Mouse (Mus musculus): Measurements from ENCODE around the gene Sln. TPM values are rescaled to one million over a fixed set of nuclear protein-coding genes. Genes with fewer than 3 reads are reported as not detected.

Gene Sln
- polyA plus RNA-seq, 1 experiment from 2014 or later, result not detected

DNA sequence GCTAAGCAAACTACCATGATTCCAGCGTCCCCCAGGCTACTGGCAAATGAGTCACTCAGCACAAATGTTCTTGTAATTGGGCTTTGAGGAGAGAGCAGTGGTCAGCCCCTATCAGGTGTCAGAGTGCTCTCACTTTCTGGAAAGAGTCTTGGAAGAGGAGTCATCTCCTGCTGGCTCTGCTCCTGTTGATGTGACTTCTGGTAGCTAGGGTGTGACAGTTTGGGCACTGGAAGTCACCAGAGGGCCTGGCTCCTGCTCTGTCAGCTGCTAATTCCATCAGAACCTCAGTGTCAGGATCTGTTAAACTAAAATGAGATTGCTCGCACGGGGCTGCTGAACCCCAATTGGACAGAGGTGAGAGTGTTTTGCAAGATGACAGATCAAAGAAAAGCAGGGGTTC, 14.9 kb upstream of the Sln start:
- DNase-seq (ENCODE audit: low spot score) (no peak), ATAC-seq (replicated peaks; ENCODE audit: low FRiP score, low TSS enrichment, low read depth) (no peak)
- Histone ChIP-seq H3K27ac (ENCODE audit: low read depth) (no peak overlapping the region), H3K4me2 (ENCODE audit: low read length) (no peak overlapping the region), H3K27me3 (replicated peaks; ENCODE audit: control insufficient read depth, insufficient read depth, low read length) (no peaks in the 10 kb centered on the region), H3K36me3 (ENCODE audit: control insufficient read depth, insufficient read depth, low read length) (no peaks in the 10 kb centered on the region), H3K4me3 (ENCODE audit: low read depth, low read length) (no peak overlapping the region), H3K4me1 (replicated peaks; ENCODE audit: control insufficient read depth, insufficient read depth, low read length) (no peaks in the 10 kb centered on the region), H3K9ac (ENCODE audit: low read length) (no peak overlapping the region), H3K9me3 (ENCODE audit: control insufficient read depth, low read length) (no peaks in the 10 kb centered on the region)
- 59% methylated on average over 3 of the region's 3 CpGs for WGBS

DNA sequence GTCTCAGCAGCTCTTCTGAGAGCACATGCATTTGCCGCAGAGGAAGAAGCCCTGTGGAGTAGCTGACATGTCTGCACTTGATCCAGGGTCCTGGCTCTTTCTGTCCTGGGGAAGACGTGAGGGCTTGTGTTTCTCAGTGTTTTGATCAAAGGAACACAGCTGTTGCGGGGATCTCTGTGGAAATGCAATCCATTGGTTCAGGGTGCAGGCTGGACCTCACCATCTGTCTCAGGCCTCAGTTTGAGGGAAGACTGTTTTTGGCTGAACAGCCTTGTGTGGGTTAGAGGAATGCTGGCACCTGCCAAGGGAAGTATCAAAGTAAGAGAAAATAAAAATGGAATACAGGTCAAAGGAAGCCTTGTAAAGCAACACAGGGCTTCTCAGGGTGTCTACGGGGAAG, 14.0 kb upstream of the Sln start:
- no peak overlapping the region for H3K27ac ChIP-seq (ENCODE audit: low read depth)
- no peak overlapping the region for H3K4me3 ChIP-seq (ENCODE audit: low read depth, low read length)
- ATAC-seq (replicated peaks; ENCODE audit: low FRiP score, low TSS enrichment, low read depth), result no peak
- no peak for DNase-seq (ENCODE audit: low spot score)
- no peak overlapping the region for H3K4me2 ChIP-seq (ENCODE audit: low read length)
- 59% methylated on average over 4 of the region's 4 CpGs for WGBS
- H3K4me1 ChIP-seq (replicated peaks; ENCODE audit: control insufficient read depth, insufficient read depth, low read length), result no peaks in the 10 kb centered on the region
- H3K27me3 ChIP-seq (replicated peaks; ENCODE audit: control insufficient read depth, insufficient read depth, low read length), result no peaks in the 10 kb centered on the region
- no peaks in the 10 kb centered on the region for H3K36me3 ChIP-seq (ENCODE audit: control insufficient read depth, insufficient read depth, low read length)
- no peak overlapping the region for H3K9ac ChIP-seq (ENCODE audit: low read length)
- no peaks in the 10 kb centered on the region for H3K9me3 ChIP-seq (ENCODE audit: control insufficient read depth, low read length)

DNA sequence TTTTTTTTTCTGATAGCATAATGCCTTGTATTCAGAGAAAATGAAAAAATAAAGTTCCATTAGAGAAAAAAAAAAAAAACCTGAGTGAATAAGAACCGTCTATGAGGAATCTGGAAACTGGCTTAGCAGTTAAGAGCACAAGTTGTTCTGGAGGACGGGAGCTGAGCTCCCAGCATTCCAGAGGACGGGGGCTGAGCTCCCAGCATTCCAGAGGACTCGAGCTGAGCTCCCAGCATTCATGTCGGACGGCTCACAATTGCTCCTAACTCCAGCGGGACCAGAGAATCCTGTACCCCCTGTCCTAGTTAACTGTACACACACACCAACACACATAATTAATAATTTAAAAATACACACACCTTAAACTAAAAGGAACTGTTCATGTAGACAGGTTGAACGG, 11.1 kb upstream of the Sln start:
- WGBS, result 63% methylated on average over 8 of the region's 8 CpGs
- no peak overlapping the region for H3K27ac ChIP-seq (ENCODE audit: low read depth)

DNA sequence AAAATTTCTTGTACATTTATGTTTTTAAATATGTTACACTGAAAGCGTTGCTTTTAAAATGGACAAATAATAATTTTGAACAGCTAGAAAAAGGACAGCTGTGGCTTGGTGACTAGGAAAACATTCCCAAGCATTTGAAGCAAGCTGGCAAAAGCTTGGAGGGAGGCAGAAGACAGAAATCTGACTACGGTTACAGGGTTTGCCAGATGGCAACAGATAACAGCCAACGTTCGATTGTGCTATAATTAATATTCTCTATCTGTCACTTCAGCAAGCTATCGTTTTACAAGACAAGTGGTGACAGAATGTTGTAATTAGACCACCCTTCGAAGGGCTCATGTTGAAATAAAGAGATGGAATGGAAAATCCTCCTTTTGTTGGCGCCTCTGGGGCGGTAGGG, 1.4 kb upstream of the Sln start:
- Histone ChIP-seq H3K9me3 (ENCODE audit: control insufficient read depth, low read length) (no peaks in the 10 kb centered on the region), H3K27me3 (replicated peaks; ENCODE audit: control insufficient read depth, insufficient read depth, low read length) (no peaks in the 10 kb centered on the region), H3K36me3 (ENCODE audit: control insufficient read depth, insufficient read depth, low read length) (no peaks in the 10 kb centered on the region), H3K4me1 (replicated peaks; ENCODE audit: control insufficient read depth, insufficient read depth, low read length) (no peaks in the 10 kb centered on the region), H3K4me2 (ENCODE audit: low read length) (no peak overlapping the region), H3K27ac (ENCODE audit: low read depth) (no peak overlapping the region), H3K4me3 (ENCODE audit: low read depth, low read length) (no peak overlapping the region), H3K9ac (ENCODE audit: low read length) (no peak overlapping the region)
- 76% methylated on average over 8 of the region's 8 CpGs for WGBS
- DNase-seq (ENCODE audit: low spot score) (no peak), ATAC-seq (replicated peaks; ENCODE audit: low FRiP score, low TSS enrichment, low read depth) (no peak)

More for the DNA sequence above, 11.1 kb upstream of the Sln start:
- DNase-seq (ENCODE audit: low spot score) (no peak), ATAC-seq (replicated peaks; ENCODE audit: low FRiP score, low TSS enrichment, low read depth) (no peak)
- H3K4me3 ChIP-seq (ENCODE audit: low read depth, low read length), result no peak overlapping the region
- no peaks in the 10 kb centered on the region for H3K27me3 ChIP-seq (replicated peaks; ENCODE audit: control insufficient read depth, insufficient read depth, low read length)
- H3K9me3 ChIP-seq (ENCODE audit: control insufficient read depth, low read length), result no peaks in the 10 kb centered on the region
- no peaks in the 10 kb centered on the region for H3K4me1 ChIP-seq (replicated peaks; ENCODE audit: control insufficient read depth, insufficient read depth, low read length)
- H3K4me2 ChIP-seq (ENCODE audit: low read length), result no peak overlapping the region
- no peaks in the 10 kb centered on the region for H3K36me3 ChIP-seq (ENCODE audit: control insufficient read depth, insufficient read depth, low read length)
- no peak overlapping the region for H3K9ac ChIP-seq (ENCODE audit: low read length)

DNA sequence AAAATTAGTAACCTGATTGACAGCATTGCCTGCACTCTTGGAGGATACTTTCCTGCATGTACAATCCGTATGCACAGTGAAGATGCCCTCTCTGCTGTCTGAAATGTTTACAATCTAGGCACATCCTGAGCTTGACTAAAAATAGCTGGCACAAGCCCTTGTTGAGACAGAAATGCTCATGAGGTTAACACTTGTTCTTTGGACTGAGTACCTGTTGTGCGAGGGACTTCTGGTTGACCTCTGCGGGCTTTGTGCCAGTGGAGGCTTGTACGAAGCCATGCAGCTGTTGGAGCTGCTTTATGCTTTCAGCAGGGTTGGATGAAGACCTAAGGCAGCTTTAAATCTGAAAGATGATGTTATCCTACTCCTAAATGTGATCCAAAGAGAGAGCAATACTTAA, 2.2 kb downstream of the Sln start:
- no peaks in the 10 kb centered on the region for H3K4me1 ChIP-seq (replicated peaks; ENCODE audit: control insufficient read depth, insufficient read depth, low read length)
- H3K4me2 ChIP-seq (ENCODE audit: low read length), result no peak overlapping the region
- ATAC-seq (replicated peaks; ENCODE audit: low FRiP score, low TSS enrichment, low read depth) (no peak), DNase-seq (ENCODE audit: low spot score) (no peak)
- 72% methylated on average over 4 of the region's 4 CpGs for WGBS
- no peaks in the 10 kb centered on the region for H3K36me3 ChIP-seq (ENCODE audit: control insufficient read depth, insufficient read depth, low read length)
- no peak overlapping the region for H3K4me3 ChIP-seq (ENCODE audit: low read depth, low read length)
- no peaks in the 10 kb centered on the region for H3K27me3 ChIP-seq (replicated peaks; ENCODE audit: control insufficient read depth, insufficient read depth, low read length)
- no peaks in the 10 kb centered on the region for H3K9me3 ChIP-seq (ENCODE audit: control insufficient read depth, low read length)
- no peak overlapping the region for H3K27ac ChIP-seq (ENCODE audit: low read depth)
- no peak overlapping the region for H3K9ac ChIP-seq (ENCODE audit: low read length)

DNA sequence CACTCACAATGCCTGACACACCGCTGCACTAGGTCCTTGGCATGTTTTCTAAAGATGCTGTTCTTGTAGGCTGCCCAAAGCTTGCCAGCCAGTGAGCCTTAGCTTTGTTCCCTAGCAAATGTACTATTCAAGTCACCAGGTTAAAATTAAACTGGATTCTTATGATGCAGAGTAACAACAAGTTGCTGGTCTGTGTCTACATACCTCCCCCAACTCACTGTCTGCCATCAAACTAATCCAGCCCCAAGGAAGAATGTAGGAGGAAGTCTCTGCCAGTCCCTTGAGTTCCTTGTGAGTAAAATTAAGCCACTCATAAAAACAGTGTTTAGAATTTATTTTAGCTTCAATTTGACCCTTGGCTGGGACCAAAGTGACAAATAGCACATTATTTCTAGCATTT, 3.7 kb downstream of the Sln start:
- Histone ChIP-seq H3K4me2 (ENCODE audit: low read length) (no peak overlapping the region), H3K9me3 (ENCODE audit: control insufficient read depth, low read length) (no peaks in the 10 kb centered on the region), H3K27ac (ENCODE audit: low read depth) (no peak overlapping the region), H3K36me3 (ENCODE audit: control insufficient read depth, insufficient read depth, low read length) (no peaks in the 10 kb centered on the region), H3K4me3 (ENCODE audit: low read depth, low read length) (no peak overlapping the region), H3K4me1 (replicated peaks; ENCODE audit: control insufficient read depth, insufficient read depth, low read length) (no peaks in the 10 kb centered on the region), H3K27me3 (replicated peaks; ENCODE audit: control insufficient read depth, insufficient read depth, low read length) (no peaks in the 10 kb centered on the region), H3K9ac (ENCODE audit: low read length) (no peak overlapping the region)
- 79% methylated on average over 1 of the region's 1 CpGs for WGBS
- DNase-seq (ENCODE audit: low spot score), result no peak
- no peak for ATAC-seq (replicated peaks; ENCODE audit: low FRiP score, low TSS enrichment, low read depth)

DNA sequence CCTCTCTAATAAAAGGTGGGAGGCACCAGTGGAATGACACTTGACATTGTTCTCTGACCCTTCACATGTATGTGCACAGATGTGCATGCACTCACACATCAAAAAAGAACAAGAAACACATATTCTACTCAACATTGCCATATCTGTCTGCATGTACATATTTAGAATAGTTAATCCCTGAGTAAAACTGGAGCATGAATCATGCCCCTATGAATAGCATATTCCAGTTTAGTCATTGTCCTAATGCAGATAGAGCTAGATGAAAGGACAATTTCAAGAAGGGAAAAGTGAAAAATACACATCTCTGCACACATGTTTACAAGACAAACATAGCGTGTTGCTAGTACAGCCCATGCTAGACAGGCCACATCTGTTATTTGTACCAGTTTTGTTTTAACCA, 4.6 kb downstream of the Sln start:
- Histone ChIP-seq H3K4me1 (replicated peaks; ENCODE audit: control insufficient read depth, insufficient read depth, low read length) (no peaks in the 10 kb centered on the region), H3K9me3 (ENCODE audit: control insufficient read depth, low read length) (no peaks in the 10 kb centered on the region), H3K27me3 (replicated peaks; ENCODE audit: control insufficient read depth, insufficient read depth, low read length) (no peaks in the 10 kb centered on the region), H3K36me3 (ENCODE audit: control insufficient read depth, insufficient read depth, low read length) (no peaks in the 10 kb centered on the region), H3K27ac (ENCODE audit: low read depth) (no peak overlapping the region), H3K4me2 (ENCODE audit: low read length) (no peak overlapping the region), H3K9ac (ENCODE audit: low read length) (no peak overlapping the region), H3K4me3 (ENCODE audit: low read depth, low read length) (no peak overlapping the region)
- no peak for DNase-seq (ENCODE audit: low spot score)
- WGBS, result 84% methylated on average over 1 of the region's 1 CpGs
- ATAC-seq (replicated peaks; ENCODE audit: low FRiP score, low TSS enrichment, low read depth), result no peak

DNA sequence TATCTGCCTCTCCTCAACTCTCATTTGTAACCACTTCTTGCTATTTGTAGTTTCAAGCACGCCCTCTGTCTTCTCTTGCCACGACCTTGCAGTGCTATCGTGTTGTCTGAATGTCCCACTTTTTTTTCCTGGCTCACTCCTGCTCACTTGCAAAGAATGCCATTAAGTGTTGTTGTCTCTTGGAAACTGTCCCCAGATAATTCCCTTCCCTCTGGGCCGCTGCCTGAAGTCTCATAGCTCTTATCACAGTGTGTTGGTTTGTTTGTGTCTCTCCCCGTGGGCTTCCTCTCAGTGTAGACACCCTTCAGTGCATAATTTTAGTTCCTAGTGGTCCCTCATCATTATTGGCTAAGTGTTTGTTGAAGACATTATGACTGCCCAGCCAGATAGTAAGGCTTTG, 7.9 kb downstream of the Sln start:
- no peak for ATAC-seq (replicated peaks; ENCODE audit: low FRiP score, low TSS enrichment, low read depth)

DNA sequence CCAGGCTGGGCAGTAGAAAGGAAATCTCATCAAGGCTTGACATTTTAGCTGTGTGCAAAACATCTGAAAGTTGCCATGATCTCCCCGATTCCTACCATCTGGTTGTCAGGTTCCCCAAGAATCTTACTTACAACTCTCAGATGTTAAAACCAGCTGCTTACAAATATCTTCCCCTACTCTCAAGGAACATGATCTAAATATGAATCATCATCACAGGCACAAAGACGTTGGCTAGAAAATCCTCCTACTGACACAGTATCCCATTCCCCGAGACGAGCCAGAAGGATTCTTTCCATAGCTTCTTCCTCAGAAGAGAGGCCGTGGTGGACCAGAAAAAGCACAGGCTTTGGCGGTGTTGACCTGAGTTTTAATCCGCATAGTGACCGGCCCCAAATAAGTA, 23.3 kb downstream of the Sln start:
- Histone ChIP-seq H3K9me3 (ENCODE audit: control insufficient read depth, low read length) (no peaks in the 10 kb centered on the region), H3K27ac (ENCODE audit: low read depth) (no peak overlapping the region), H3K4me1 (replicated peaks; ENCODE audit: control insufficient read depth, insufficient read depth, low read length) (no peaks in the 10 kb centered on the region), H3K4me2 (ENCODE audit: low read length) (no peak overlapping the region), H3K27me3 (replicated peaks; ENCODE audit: control insufficient read depth, insufficient read depth, low read length) (no peaks in the 10 kb centered on the region), H3K4me3 (ENCODE audit: low read depth, low read length) (no peak overlapping the region), H3K9ac (ENCODE audit: low read length) (no peak overlapping the region), H3K36me3 (ENCODE audit: control insufficient read depth, insufficient read depth, low read length) (no peaks in the 10 kb centered on the region)
- 84% methylated on average over 8 of the region's 8 CpGs for WGBS
- DNase-seq (ENCODE audit: low spot score) (no peak), ATAC-seq (replicated peaks; ENCODE audit: low FRiP score, low TSS enrichment, low read depth) (no peak)

More for the DNA sequence above, 7.9 kb downstream of the Sln start:
- no peaks in the 10 kb centered on the region for H3K4me1 ChIP-seq (replicated peaks; ENCODE audit: control insufficient read depth, insufficient read depth, low read length)
- no peaks in the 10 kb centered on the region for H3K27me3 ChIP-seq (replicated peaks; ENCODE audit: control insufficient read depth, insufficient read depth, low read length)
- WGBS, result 66% methylated on average over 5 of the region's 5 CpGs
- H3K9me3 ChIP-seq (ENCODE audit: control insufficient read depth, low read length), result no peaks in the 10 kb centered on the region
- no peak overlapping the region for H3K4me2 ChIP-seq (ENCODE audit: low read length)
- DNase-seq (ENCODE audit: low spot score), result no peak
- no peaks in the 10 kb centered on the region for H3K36me3 ChIP-seq (ENCODE audit: control insufficient read depth, insufficient read depth, low read length)
- H3K4me3 ChIP-seq (ENCODE audit: low read depth, low read length), result no peak overlapping the region
- H3K27ac ChIP-seq (ENCODE audit: low read depth), result no peak overlapping the region
- H3K9ac ChIP-seq (ENCODE audit: low read length), result no peak overlapping the region

Measured in intestine, embryonic 14.5 days (tissue).